Mouse (Mus musculus): ENCODE data around the gene Tmem50a. TPM values are rescaled to one million over a fixed set of nuclear protein-coding genes. Genes with fewer than 3 reads are reported as not detected.

Gene Tmem50a
- polyA plus RNA-seq, 1 experiment from 2014 or later: 140 TPM

- DNase-seq (ENCODE audit: low spot score) (peak; percentile 82), ATAC-seq (ENCODE audit: low read depth) (peak; percentile 59)
- WGBS: 33% methylated on average over 26 of the region's 27 CpGs
- Histone ChIP-seq H3K4me2 (ENCODE audit: low read depth, low read length) (no peak overlapping the region), H3K27me3 (replicated peaks; ENCODE audit: control insufficient read depth, insufficient read depth, low read length) (peaks cover 15% of the 10 kb centered on the region; the same call in 1 of the 2 replicates), H3K27ac (replicated peaks; ENCODE audit: low read depth, low read length) (no peak overlapping the region), H3K36me3 (ENCODE audit: control insufficient read depth, insufficient read depth, low read length) (no peaks in the 10 kb centered on the region), H3K9me3 (ENCODE audit: control insufficient read depth, low read length) (no peaks in the 10 kb centered on the region), H3K9ac (ENCODE audit: low read depth, low read length) (peak overlapping the region; percentile 0; the same call in 1 of the 2 replicates), H3K4me3 (ENCODE audit: low read depth, low read length) (no peak overlapping the region), H3K4me1 (ENCODE audit: control insufficient read depth, insufficient read depth, low read length) (peaks cover 9% of the 10 kb centered on the region; the same call in 1 of the 2 replicates)
These were observed 29.1 kb upstream of the Tmem50a start for GRCm38 (mm10) chr4:134943758-134944538.

- Histone ChIP-seq H3K36me3 (ENCODE audit: control insufficient read depth, insufficient read depth, low read length) (peaks cover 25% of the 10 kb centered on the region), H3K4me1 (ENCODE audit: control insufficient read depth, insufficient read depth, low read length) (0 out of 2 replicates have a peak, but pooled peaks cover 5% of the 10 kb centered on the region), H3K27me3 (replicated peaks; ENCODE audit: control insufficient read depth, insufficient read depth, low read length) (peaks cover 13% of the 10 kb centered on the region; the same call in 1 of the 2 replicates), H3K9ac (ENCODE audit: low read depth, low read length) (no peak overlapping the region), H3K4me3 (ENCODE audit: low read depth, low read length) (no peak overlapping the region), H3K4me2 (ENCODE audit: low read depth, low read length) (peak overlapping the region; percentile 34; the same call in 1 of the 2 replicates), H3K27ac (replicated peaks; ENCODE audit: low read depth, low read length) (no peak overlapping the region), H3K9me3 (ENCODE audit: control insufficient read depth, low read length) (no peaks in the 10 kb centered on the region)
- ATAC-seq (ENCODE audit: low read depth): no peak
- WGBS: 56% methylated on average over 9 of the region's 9 CpGs
- no peak for DNase-seq (ENCODE audit: low spot score)
These were observed 25.1 kb upstream of the Tmem50a start for GRCm38 (mm10) chr4:134939900-134940299.

GRCm38 (mm10) chr4:134937240-134938176 is 22.7 kb upstream of the Tmem50a start:
- 61% methylated on average over 17 of the region's 17 CpGs for WGBS
- Histone ChIP-seq H3K27me3 (replicated peaks; ENCODE audit: control insufficient read depth, insufficient read depth, low read length) (no peaks in the 10 kb centered on the region), H3K4me1 (ENCODE audit: control insufficient read depth, insufficient read depth, low read length) (no peaks in the 10 kb centered on the region), H3K9me3 (ENCODE audit: control insufficient read depth, low read length) (no peaks in the 10 kb centered on the region), H3K27ac (replicated peaks; ENCODE audit: low read depth, low read length) (no peak overlapping the region), H3K36me3 (ENCODE audit: control insufficient read depth, insufficient read depth, low read length) (peaks cover 49% of the 10 kb centered on the region), H3K9ac (ENCODE audit: low read depth, low read length) (no peak overlapping the region), H3K4me3 (ENCODE audit: low read depth, low read length) (no peak overlapping the region), H3K4me2 (ENCODE audit: low read depth, low read length) (no peak overlapping the region)
- DNase-seq (ENCODE audit: low spot score): no peak
- no peak for ATAC-seq (ENCODE audit: low read depth)

- DNase-seq (ENCODE audit: low spot score) (peak; percentile 99), ATAC-seq (ENCODE audit: low read depth) (peak; percentile 97)
- under 1% methylated on average over 49 of the region's 68 CpGs for WGBS
- Histone ChIP-seq H3K4me3 (ENCODE audit: low read depth, low read length) (peak within 1 kb of the TSS; percentile 90), H3K36me3 (ENCODE audit: control insufficient read depth, insufficient read depth, low read length) (peaks cover 66% of the 10 kb centered on the region), H3K27ac (replicated peaks; ENCODE audit: low read depth, low read length) (peak within 1 kb of the TSS; percentile 79; the same call in 1 of the 2 replicates), H3K4me2 (ENCODE audit: low read depth, low read length) (peak within 1 kb of the TSS; percentile 91), H3K27me3 (replicated peaks; ENCODE audit: control insufficient read depth, insufficient read depth, low read length) (no peaks in the 10 kb centered on the region), H3K9ac (ENCODE audit: low read depth, low read length) (peak within 1 kb of the TSS; percentile 80), H3K4me1 (ENCODE audit: control insufficient read depth, insufficient read depth, low read length) (no peaks in the 10 kb centered on the region; the same call in 1 of the 2 replicates), H3K9me3 (ENCODE audit: control insufficient read depth, low read length) (no peaks in the 10 kb centered on the region)
These were observed 16.1 kb upstream of the Tmem50a start, which contains the start of gene Syf2 for GRCm38 (mm10) chr4:134930684-134931481. Gene Syf2 (plus strand): TSS chr4:134930898.

GRCm38 (mm10) chr4:134930190-134930589 is 15.4 kb upstream of the Tmem50a start:
- H3K9ac ChIP-seq (ENCODE audit: low read depth, low read length): 0 out of 2 replicates have a peak overlapping the region, but pooled peaks have one; percentile 41
- 28% methylated on average over 9 of the region's 9 CpGs for WGBS

GRCm38 (mm10) chr4:134929536-134929935 is 14.7 kb upstream of the Tmem50a start:
- Histone ChIP-seq H3K27me3 (replicated peaks; ENCODE audit: control insufficient read depth, insufficient read depth, low read length) (no peaks in the 10 kb centered on the region), H3K27ac (replicated peaks; ENCODE audit: low read depth, low read length) (no peak overlapping the region), H3K4me1 (ENCODE audit: control insufficient read depth, insufficient read depth, low read length) (peaks cover 8% of the 10 kb centered on the region), H3K4me3 (ENCODE audit: low read depth, low read length) (no peak overlapping the region), H3K9ac (ENCODE audit: low read depth, low read length) (no peak overlapping the region), H3K4me2 (ENCODE audit: low read depth, low read length) (no peak overlapping the region), H3K36me3 (ENCODE audit: control insufficient read depth, insufficient read depth, low read length) (peaks cover 64% of the 10 kb centered on the region), H3K9me3 (ENCODE audit: control insufficient read depth, low read length) (no peaks in the 10 kb centered on the region)
- ATAC-seq (ENCODE audit: low read depth) (no peak), DNase-seq (ENCODE audit: low spot score) (no peak)
- 85% methylated on average over 4 of the region's 4 CpGs for WGBS

More at GRCm38 (mm10) chr4:134930190-134930589, 15.4 kb upstream of the Tmem50a start:
- peaks cover 6% of the 10 kb centered on the region for H3K4me1 ChIP-seq (ENCODE audit: control insufficient read depth, insufficient read depth, low read length)
- peak overlapping the region; percentile 69 for H3K4me2 ChIP-seq (ENCODE audit: low read depth, low read length)
- H3K4me3 ChIP-seq (ENCODE audit: low read depth, low read length): peak overlapping the region; percentile 90
- ATAC-seq (ENCODE audit: low read depth) (no peak), DNase-seq (ENCODE audit: low spot score) (no peak)
- H3K27ac ChIP-seq (replicated peaks; ENCODE audit: low read depth, low read length): no peak overlapping the region; the same call in 1 of the 2 replicates
- peaks cover 66% of the 10 kb centered on the region for H3K36me3 ChIP-seq (ENCODE audit: control insufficient read depth, insufficient read depth, low read length)
- H3K27me3 ChIP-seq (replicated peaks; ENCODE audit: control insufficient read depth, insufficient read depth, low read length): no peaks in the 10 kb centered on the region
- no peaks in the 10 kb centered on the region for H3K9me3 ChIP-seq (ENCODE audit: control insufficient read depth, low read length)

- ATAC-seq (ENCODE audit: low read depth): no peak
- Histone ChIP-seq H3K4me1 (ENCODE audit: control insufficient read depth, insufficient read depth, low read length) (peaks cover 8% of the 10 kb centered on the region), H3K9ac (ENCODE audit: low read depth, low read length) (no peak overlapping the region), H3K9me3 (ENCODE audit: control insufficient read depth, low read length) (no peaks in the 10 kb centered on the region), H3K27me3 (replicated peaks; ENCODE audit: control insufficient read depth, insufficient read depth, low read length) (no peaks in the 10 kb centered on the region), H3K4me3 (ENCODE audit: low read depth, low read length) (no peak overlapping the region), H3K27ac (replicated peaks; ENCODE audit: low read depth, low read length) (no peak overlapping the region), H3K4me2 (ENCODE audit: low read depth, low read length) (no peak overlapping the region), H3K36me3 (ENCODE audit: control insufficient read depth, insufficient read depth, low read length) (peaks cover 56% of the 10 kb centered on the region)
- DNase-seq (ENCODE audit: low spot score): no peak
- WGBS: 79% methylated on average over 1 of the region's 1 CpGs
These were observed 13.6 kb upstream of the Tmem50a start for GRCm38 (mm10) chr4:134928464-134928836.
